Mouse (Mus musculus) gonadal fat pad, adult 2 months (tissue): ENCODE data around the gene Fgfr2. TPM values are rescaled to one million over a fixed set of nuclear protein-coding genes. Genes with fewer than 3 reads are reported as not detected.

ENCODE experiments used
- DNase-seq: peaks from one replicate; pipeline ENCODE4 v3.0.0-alpha.2; 2012; ENCODE audit warnings: low read depth
- polyA plus RNA-seq: library from polyadenylated mRNA; depleted of rRNA; stranded (reverse); fragments of >200 nt; gene quantifications from 2 replicates; pipeline ENCODE4 v1.2.3, GENCODE M21; 2012

The Fgfr2 gene
- polyA plus RNA-seq, 1 experiment, result 33.3 TPM

DNA sequence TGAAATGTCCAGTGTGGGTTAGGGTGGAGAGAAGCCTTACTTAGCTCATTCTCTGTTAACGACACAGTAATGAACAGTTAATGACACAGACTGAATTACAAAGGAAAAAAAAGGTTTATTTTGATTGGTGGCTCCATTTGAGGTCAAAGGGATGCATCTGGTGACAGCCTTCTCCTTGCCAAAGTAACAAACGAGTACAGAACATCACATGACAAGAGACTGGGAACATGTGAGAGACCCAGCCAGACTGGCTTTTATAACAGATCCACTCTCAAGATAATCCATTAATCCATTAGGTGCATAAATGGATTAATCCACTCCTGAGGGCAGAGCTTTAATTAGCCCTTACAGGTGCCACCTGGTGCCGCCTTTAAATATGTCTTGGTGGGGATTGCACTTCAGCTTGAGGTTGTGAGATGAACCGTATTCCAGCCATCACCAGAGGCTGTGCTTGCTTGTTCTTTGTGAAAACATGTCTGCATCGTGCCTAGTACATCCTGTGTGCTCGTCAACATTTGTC is 2470.1 kb downstream of the Fgfr2 start:
- no peak for DNase-seq

- DNase-seq, result no peak
These were observed 2472.5 kb downstream of the Fgfr2 start for GRCm38 (mm10) chr7:130650621-130651020.

DNA sequence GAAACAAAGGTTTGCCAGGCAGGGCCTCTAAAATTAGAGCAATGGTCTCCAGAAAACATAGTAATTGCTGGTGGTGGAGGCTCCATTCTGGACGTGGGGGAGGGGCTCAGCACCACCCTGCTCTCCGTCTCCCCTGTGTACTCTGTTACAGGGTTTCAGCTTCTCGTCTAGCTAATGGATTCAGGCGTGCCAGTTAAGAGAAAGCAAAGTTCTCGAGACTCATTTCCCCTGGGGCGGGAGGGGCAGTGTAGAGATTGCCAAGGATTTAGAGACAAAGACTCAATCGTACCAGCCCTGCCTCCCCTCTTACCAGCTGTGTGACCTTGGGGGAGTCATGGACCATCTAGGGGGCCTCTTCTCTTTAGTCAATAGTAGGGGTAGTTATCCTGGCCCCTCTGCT is 2473.9 kb downstream of the Fgfr2 start:
- no peak for DNase-seq

GRCm38 (mm10) chr7:130648061-130648460 is 2475.1 kb downstream of the Fgfr2 start:
- no peak for DNase-seq

DNA sequence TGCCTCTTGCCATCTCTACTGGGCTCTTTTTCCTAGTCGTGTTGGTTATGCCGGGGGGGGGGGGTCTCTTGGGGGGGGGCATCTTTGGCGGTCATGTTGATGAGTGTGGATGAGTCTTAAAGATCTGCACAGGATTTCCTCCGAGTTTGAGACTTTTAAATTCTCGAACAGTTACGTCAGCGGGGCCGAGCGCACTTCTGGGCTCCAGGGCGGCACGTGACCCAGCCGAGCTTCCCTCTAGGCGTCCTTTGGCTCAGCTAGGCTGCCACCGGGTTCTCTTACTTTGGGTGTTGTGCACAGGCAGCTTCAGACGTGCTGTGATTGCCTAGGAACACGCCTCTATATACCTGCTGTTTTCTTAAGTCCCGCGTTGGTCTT is 2476.4 kb downstream of the Fgfr2 start:
- no peak for DNase-seq

GRCm38 (mm10) chr7:130645994-130646761 is 2477.0 kb downstream of the Fgfr2 start:
- DNase-seq, result no peak

DNA sequence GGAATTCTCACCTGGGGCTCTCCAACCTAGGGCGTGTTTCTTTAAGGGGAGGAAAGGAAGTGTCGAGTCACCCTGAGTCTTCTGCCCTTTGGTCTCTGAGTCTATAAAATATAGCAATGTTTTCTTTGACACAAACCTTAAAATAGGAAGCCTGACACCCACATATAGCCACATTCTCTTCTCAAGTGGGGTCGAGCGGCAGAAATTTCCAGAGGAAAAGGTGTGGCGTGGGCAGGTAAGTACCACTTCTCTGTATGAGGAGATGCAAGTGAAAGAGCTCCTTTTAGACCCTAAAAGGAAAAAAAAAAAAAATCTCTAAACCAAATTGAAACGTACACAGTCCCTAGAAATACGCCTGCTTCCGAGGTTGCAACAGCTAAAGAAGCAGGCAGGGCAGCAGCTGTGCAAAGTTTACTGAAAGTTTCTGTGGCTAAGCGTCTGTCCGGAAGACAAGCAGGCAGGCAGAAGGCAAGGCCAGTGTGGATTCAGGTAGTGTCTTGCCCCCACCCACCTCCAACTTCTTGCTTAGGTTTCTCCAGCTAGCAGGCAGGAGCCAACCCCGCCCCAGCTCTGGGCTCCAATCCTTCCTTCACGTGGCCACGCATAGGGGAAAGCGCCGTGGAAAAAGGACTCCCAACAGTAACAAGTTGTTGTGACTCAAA is 2477.7 kb downstream of the Fgfr2 start:
- DNase-seq, result no peak

DNA sequence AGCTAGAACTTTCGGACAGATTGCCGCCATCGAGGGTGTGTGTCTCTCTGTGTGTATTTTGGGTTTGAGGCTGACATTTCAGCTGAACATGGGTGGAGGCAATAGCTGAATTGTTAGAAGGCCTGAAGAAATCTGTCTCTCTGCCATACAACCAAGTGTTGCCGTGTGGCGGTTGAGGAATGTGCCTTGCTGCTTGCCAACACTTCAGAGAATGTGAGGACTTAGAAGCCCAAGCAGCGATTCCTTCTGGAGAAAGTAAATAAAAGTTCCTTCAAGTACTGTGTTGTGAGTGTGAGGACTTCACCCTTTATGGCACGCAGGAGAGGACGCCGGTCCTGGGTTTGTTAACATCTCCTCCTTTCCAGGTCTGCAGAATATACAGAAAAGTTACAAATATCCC is 2482.5 kb downstream of the Fgfr2 start:
- DNase-seq, result no peak

DNA sequence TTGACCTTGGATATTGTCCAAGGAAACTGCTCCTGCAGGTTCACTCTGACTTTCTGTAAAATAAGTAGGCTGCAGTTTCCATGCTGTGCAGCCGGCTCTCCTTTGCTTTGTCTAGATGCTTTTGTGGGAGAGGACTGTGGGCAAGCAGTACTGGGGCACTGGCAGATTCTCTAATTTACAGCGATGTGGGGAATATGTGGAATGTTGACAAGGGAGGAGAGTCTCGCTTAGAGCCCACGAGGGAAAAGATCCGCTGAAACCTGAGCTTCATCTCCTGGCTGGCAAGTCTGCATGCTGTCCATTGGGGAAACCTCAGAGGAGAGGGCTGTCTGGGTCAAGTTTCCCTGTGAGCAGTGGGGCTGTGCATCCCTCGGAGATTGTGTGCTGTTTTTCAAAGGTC is 2485.3 kb downstream of the Fgfr2 start:
- DNase-seq, result no peak

GRCm38 (mm10) chr7:130636902-130637301 is 2486.2 kb downstream of the Fgfr2 start:
- DNase-seq, result no peak

DNA sequence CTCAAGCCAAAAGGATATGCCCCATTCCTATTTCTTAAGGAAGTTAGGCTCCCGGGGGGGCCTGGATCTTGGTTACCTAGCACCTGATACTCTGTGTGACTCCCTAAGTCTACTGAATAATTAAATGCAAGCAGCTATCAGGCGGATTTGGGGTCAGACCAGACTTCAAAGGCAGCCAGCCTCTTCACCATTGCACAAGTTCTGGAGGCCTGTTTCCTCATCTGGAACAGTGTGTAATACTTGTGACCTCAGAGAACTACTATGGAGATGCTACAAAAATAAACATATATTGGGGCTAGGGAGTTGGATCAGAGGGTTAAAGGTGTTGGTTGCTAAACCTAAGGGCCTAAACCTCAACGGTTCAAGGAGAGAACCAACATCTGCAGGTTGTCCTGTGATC is 2486.9 kb downstream of the Fgfr2 start:
- DNase-seq, result no peak

DNA sequence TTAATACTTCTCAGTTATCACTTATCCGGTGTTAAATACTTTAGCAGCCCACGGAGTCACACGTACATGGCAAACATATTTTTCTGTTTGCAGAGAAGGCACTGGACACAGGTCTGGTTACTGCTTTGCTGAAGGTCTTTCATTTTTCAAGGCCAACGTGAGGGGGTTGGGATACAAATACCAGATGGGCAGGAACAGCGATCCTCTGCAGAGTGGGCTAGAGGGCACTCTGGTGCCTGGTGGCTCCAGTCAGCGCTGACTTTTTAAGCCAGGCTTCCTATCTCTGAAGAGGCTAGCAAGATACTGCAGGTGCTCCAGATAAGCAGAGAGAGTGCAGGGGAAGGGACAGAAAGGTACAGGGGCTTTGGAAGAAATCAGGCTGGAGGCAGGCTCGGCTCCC is 2487.9 kb downstream of the Fgfr2 start:
- DNase-seq, result no peak

- DNase-seq, result peak; percentile 81
These were observed 2488.8 kb downstream of the Fgfr2 start for GRCm38 (mm10) chr7:130634259-130634871.

- DNase-seq, result no peak
These were observed 2490.8 kb downstream of the Fgfr2 start for GRCm38 (mm10) chr7:130632379-130632732.

DNA sequence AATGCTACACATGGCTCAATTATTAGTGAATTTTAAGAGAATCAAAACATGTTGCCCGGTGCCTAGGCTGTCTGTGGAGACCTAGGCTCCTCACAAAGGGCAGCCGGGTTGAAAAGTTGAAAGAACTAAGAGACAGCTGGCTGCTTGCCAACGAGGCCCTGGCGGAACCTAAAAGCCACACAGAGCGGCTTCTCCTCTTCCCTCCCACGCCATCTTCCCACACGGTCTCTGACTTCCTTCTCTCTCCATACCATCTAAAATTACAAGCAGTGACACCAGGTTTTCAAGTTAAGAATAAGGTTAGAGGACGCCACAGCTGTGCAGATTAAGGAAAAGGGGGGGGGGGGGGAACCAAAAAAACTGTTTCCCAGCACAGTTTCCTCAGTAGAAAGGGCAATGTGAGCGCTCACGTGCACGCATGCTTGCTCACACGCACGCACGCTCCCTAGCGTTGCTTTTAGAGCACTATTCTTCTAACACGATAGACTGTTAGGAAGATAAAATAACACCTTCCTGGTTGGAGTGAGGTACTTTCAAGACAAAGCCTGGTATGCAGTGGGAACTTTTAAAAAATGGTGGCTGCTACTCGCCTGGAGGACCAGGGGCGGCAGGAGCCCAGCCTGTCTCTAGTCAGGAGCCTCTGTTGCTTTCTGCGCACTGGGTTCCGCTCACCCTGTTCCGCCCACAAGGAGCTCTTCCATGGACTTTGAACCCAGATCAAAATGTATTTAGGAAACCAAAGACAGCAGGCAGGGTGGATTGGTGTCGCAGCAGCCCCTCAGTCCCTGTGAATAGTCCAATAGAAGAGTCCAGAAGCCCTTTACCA is 2491.4 kb downstream of the Fgfr2 start:
- DNase-seq, result no peak

DNA sequence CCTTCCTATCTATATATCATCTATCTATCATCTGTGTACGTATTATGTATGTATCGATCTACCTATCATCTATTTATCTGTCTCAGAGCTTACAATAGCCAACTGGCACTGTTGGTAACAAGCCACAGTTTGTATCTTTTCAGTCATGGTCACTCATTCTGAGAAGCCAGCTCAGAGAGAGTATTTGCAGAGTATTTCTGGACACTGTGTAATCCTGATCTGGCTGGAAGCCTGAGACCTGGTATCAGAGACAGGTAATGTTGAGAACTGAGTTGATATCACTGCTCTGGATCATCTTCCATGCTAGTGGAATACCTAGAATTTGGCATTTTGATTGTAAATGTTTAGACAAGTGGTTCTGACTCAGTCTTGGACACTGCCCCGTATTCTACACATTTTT is 2492.2 kb downstream of the Fgfr2 start:
- no peak for DNase-seq

DNA sequence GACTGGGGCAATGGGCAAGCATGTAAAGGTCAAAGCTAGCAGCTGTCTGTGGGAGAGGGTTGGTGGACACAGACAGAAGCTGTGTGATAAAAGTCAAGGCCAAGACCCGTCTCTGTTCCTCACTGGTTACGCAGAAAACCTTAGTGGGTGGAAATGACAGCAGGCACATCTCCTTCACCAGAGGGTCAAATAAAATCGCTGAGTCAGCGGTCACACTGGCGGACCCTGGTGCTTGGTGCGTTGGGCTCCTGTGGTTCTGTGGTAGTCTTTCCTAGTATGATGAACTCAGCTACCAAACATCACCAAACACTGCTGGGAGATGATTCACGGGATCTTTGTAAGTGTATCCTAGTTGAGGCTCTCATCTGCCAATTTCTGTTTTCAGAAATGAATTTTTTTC is 2493.2 kb downstream of the Fgfr2 start:
- DNase-seq, result no peak

GRCm38 (mm10) chr7:130628601-130629000 is 2494.5 kb downstream of the Fgfr2 start:
- no peak for DNase-seq

GRCm38 (mm10) chr7:130625361-130625760 is 2497.8 kb downstream of the Fgfr2 start:
- no peak for DNase-seq

DNA sequence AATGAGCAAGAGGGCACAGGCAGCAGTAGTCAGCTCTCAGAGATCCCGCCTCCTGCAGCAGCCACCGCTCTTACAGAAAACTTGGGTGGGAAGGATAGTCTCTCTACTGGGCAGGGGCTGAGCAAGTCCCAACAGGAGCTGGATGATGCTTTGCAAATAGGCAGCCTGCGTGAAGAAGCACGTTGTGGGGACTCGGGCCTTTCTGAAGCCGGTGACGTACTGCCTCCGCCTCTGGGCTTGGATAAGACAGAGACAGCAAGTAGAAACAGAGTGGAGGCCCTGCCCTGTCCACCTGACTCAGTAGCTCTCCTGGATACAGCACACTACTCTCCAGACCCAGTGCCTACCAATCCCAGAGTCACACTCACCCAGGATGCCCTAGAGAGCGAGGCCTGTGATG is 2498.9 kb downstream of the Fgfr2 start:
- no peak for DNase-seq

- no peak for DNase-seq
These were observed 2500.8 kb downstream of the Fgfr2 start for GRCm38 (mm10) chr7:130622359-130622758.

GRCm38 (mm10) chr7:130621953-130622352 is 2501.2 kb downstream of the Fgfr2 start:
- no peak for DNase-seq
